Mouse (Mus musculus) layer of hippocampus, adult 8-10 months (tissue): Measurements from ENCODE around the gene Gpatch8. TPM values are rescaled to one million over a fixed set of nuclear protein-coding genes. Genes with fewer than 3 reads are reported as not detected.

Experiments used
- DNase-seq, 2 experiments: peaks; one replicate each; pipeline ENCODE4 v3.0.0; 2022; ENCODE audit warnings: low spot score in 2 of 2
- total RNA-seq, 4 experiments: library from RNA; stranded (reverse); gene quantifications; 2 replicates each; pipeline ENCODE4 v1.2.4; 2022

Gene Gpatch8
- 10 to 100 TPM; 49.2 to 66.6 (median 52.9) TPM for total RNA-seq

DNA sequence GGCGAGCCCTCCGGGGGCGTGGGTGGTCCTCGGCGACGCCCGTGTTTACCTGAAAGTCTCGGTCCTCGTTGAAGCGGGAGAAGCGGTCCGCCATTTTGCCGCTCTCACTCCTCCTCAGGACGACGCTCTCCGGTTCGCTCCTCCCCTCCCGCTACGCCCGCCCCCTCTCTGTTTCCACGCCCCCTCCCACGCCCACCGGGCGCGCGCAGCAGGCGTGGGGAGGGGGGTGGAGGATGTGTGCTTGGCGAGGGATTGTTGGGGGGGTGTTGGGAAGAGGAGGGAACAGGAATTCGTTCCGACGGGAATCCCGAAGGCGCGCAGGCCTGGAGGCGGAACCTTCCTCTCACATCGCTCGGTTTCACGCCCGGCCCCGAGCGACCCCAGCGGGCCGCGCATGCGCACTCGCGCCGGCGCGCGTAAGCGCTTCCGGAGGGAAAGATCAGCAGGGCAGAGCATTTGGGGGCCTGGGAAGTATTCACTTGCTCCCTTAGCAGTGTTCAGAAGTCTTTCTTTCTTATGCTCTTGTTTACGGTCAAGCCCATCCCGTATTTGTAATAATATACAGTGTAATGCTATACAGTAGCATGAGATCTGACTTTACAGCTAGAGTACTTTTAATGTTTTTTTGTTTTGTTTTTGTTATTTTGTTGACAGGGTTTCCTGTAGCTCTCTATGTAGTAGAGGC is at the start of gene Gpatch8:
Gene Gpatch8 (minus strand): TSS at position 362 of the 685 bp plus-strand sequence.
- peak; percentile 95 for DNase-seq

DNA sequence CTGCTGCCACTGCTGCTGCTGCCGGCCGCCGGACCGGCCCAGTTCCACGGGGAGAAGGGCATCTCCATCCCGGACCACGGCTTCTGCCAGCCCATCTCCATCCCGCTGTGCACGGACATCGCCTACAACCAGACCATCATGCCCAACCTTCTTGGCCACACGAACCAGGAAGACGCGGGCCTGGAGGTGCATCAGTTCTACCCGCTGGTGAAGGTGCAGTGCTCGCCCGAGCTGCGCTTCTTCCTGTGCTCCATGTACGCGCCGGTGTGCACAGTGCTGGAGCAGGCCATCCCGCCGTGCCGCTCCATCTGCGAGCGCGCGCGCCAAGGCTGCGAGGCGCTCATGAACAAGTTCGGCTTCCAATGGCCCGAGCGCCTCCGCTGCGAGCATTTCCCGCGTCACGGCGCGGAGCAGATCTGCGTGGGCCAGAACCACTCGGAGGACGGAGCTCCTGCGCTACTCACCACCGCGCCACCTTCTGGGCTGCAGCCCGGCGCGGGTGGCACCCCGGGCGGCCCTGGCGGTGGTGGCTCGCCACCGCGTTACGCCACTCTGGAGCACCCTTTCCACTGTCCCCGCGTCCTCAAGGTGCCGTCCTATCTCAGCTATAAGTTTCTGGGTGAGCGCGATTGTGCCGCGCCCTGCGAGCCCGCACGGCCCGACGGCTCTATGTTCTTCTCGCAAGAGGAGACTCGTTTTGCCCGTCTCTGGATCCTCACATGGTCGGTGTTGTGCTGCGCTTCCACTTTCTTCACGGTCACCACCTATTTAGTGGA is 48.8 kb upstream of the Gpatch8 start:
- peak in 1 of 2 experiments; percentile 18 for DNase-seq

DNA sequence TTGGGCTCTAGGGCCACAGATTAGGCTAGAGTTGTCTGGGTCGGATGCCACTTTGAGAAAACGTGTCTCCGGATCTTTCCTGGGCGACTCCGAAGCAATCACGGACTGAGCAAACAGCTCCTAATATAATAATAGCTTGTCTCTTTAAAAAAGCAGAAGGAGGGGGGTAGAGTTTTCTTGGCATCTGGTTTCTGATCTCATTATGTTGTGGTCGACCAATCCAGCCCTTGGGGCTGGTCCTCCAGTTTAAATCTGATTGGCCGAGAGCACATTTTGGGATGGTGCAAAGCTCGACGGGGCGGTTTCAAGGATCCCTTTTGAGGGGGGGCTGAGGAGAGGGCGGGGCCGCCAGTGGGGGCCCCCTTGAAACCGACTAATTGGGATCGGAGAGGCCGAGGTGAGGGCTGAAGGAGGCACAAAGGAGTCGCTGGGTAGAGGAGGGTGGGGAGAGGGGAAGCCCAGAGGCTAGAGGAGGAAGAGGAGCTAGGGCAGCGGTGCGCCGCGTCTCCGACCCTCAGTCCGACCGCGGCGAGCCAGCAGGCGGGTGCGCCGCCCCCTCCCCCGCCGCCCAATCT is 47.9 kb upstream of the Gpatch8 start, which contains the start of gene Fzd2:
Gene Fzd2 (plus strand): TSS at position 387 of the 575 bp plus-strand sequence.
- DNase-seq = peak; percentile 66 to 75

DNA sequence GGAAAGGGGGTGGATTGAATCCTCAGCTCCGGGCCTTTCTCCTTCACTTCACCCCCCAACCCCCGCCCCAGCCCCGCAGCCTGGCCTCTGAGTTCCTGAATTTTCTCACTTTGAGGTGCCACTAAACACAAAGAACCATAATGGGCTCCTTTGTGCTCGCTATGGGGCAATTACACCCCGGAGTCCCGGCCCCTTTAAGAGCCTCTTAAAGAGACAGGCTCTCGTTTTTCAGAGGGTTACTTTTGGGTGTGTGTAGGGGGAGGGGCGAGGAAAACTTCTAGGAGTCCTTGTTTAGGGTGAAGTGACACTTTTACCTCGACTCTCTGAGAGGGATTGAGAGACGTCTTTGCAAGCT is 47.3 kb upstream of the Gpatch8 start:
- no peak for DNase-seq

DNA sequence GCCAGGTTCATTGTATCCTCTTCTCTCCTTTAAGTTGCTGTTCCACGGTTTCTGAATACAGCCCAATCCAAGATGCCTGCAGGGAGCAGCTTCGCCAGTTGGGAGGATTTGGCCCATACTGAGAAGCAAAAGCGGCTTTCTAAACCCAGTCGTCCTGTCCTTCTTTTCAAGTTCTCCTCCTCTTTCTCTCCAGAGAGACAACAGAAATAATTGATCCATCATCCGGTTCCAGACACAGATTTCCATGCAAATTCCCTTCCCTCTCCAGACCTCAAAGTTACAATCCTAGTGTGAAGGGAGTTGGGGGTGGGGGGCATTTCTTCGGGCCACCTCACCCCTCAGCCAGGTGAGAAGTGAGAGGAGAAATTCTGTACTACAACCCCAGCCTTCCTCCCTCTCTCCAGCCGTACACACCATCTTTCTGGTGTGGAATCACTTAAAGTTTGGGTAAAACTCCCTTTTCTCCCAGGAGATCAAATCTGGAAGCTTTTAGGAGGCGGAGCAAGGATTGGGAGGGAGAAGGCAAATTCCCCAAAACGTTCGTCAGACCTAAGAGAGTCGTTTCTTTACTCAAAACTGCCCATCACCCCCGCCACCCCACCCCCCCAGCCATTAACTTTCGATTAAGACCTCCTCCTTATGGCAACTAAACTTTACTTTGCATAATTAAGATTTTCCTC is 46.8 kb upstream of the Gpatch8 start:
- no peak for DNase-seq

DNA sequence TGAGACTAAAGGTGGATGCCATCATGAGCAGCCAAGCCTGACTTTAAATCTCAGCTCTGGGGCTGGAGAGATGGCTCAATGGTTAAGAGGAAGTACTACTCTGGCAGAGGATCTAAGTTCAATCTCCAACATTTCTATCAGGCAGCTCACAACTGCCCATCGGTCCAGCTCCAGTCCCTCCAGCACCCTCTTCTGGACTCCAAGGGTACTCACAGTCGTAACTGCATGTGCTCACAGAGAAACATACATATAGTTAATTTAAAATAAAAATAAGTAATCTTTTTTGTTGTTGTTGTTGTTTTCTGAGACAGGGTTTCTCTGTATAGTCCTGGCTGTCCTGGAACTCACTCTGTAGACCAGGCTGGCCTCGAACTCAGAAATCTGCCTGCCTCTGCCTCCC is 43.7 kb upstream of the Gpatch8 start:
- no peak for DNase-seq

DNA sequence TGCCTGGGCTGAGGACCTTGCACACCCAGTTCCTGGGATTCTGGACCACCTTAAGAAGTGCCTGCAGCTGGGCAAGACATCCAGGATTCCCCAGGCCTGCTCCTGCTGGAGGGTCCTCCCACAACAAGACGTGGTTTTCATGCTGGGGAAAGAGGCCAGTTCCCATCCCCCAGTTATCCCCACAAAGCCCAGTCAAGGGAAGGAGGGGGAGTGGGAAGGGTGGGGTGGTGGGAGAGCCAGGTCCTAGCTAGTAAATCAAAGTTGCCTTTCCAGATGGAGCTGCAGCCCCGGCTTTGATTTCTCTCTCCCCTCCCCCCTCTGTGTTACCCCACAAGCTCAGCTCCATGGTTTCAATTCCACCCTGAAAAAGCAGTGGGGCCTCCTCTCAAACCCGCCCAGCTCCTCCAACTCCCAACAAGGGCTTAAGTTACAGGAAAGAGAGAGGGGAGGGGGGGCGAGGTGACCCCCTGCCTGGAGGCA is 39.2 kb upstream of the Gpatch8 start:
- no peak for DNase-seq

DNA sequence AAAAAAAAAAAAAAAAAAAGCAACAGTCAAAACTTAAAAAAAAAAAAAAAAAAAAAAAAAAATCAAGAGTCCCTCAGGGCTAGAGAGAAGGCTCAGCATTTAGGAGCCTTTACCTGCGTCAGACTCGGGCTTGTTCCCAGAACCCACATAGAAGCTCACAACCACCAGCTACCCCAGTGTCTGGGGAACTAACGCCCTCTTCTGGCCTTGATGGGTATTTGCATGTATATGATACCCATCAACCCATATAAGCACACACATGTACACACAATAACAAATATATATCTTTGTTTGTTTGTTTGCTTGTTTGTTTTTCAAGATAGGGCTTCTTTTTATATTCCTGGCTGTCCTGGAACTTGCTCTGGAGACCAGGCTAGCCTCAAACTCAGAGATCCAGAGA is 31.4 kb upstream of the Gpatch8 start:
- DNase-seq = no peak

DNA sequence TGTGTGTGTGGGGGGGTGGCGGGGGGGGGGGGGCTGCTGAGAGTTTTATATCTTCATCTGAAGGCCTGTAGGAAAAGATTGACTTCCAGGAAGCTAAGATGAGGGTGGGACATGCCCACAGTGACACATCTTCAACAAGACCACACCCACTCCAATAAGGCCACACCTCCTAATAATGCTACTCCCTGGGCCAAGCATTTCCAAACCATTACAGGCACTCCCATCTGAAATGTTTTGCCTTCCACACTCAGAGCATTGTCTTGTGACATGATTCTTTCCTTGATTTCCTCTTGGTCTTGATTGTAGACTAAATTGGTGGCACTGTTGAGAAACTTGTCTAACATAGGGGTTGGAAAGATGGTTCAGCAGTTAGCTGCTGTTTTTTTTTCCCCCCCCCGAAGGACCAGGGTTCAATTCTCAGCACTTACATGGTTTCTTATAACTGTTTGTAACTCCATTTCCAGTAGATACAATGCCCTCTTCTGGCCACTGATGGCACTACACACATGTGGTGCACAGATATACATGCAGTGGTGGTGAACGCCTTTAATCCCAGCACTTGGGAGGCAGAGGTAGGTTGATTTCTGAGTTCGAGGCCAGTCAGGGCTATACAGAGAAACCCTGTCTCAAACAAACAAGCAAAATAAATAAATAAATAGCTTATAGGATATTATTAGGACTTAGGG is 30.4 kb upstream of the Gpatch8 start:
- no peak for DNase-seq

DNA sequence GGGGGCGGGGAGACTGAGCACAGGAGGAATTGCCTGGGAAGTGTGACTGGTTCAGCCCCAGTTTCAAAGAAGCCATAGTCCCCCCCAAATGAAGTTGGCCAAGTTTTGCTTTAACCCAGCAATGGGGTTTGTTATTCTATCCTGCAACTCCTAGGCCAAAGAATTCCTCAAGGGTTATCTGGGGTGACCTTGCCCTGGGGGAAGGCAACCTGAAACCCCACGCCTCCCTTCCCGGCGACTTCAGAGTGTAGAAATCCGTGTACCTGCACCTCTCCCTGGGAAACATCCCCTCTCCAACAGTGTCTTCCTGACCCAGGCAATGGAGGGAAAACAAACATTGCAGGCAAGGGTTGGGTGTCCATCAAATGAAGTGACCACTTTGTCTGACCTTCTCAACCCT is 26.5 kb upstream of the Gpatch8 start:
- no peak for DNase-seq

DNA sequence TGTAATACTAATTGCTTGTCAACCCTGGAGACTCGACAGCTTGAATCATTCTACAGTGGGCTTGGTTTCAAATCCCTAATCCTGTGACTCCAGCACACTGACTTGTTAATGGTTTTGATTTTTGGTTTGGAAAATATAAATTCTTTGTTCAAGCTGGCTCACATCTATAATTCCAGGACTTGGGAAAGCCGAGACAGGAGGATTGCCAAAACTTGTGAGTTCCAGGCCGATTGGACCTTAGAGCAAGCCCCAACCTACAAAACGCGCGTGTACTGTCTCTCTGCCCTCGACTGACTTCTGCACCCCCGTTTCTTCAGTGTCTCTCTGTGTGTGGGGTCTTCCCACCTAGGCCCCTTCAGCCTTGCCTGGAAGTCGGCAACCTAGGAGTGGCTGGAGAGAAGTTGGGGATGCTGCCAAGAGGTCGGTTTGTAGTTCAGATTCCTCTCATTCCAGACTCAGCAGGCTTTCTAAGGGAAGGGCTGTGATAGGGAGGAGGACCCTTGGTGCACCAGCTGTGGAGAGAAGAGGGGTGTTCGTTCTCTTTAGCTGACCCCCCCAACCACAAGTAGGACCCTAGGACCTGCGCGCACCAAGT is 25.9 kb upstream of the Gpatch8 start:
- no peak for DNase-seq

DNA sequence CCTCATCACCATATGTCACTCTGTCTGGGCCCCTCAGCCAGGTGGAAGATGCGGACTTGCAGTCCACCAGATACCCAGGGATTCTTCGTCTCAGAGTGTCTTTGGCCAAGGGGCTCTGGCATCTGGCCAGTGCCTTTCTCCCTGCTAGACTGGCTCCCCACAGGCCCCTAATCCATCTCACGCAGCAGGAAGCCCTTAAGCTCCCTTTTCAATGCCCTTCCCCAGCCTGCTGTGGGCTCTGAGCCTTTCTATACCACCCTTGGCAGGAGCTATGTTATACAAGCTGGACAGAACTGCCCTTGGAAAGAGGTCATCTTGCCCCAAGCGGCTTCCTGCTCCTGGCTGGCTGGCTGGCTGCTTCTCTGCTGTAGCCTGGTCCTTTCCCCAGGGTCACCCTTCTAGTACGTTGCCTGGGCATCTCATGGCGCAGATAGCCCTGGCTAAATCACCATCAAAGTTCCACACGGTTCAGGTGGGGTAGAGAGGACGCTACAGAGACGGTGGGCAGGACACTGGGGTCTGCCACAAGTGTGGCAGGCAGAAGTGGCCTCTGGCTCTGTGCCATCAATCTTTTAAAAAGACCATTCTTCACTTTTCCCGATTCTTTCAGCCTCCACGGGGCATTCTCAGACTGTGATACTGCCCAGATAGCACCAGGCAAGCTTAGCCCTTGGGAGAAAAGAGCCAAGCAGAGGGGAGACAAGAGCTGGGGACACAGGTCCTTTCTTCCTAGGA is 25.3 kb upstream of the Gpatch8 start:
- DNase-seq = no peak

DNA sequence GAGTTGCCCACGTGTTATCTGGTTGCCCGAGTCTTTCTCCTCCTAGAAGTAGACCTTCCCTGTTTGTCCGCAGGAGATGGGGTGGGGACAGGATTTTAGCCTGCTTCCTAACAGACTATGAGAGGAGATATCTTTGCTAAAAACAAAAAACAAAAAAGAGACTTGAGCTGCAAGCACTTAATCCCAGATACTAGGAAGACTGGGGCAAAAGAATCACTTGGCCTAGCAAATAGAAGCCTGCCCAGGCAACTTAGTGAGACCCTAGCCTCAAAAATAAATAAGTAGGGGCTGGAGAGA is 23.8 kb upstream of the Gpatch8 start:
- no peak for DNase-seq

DNA sequence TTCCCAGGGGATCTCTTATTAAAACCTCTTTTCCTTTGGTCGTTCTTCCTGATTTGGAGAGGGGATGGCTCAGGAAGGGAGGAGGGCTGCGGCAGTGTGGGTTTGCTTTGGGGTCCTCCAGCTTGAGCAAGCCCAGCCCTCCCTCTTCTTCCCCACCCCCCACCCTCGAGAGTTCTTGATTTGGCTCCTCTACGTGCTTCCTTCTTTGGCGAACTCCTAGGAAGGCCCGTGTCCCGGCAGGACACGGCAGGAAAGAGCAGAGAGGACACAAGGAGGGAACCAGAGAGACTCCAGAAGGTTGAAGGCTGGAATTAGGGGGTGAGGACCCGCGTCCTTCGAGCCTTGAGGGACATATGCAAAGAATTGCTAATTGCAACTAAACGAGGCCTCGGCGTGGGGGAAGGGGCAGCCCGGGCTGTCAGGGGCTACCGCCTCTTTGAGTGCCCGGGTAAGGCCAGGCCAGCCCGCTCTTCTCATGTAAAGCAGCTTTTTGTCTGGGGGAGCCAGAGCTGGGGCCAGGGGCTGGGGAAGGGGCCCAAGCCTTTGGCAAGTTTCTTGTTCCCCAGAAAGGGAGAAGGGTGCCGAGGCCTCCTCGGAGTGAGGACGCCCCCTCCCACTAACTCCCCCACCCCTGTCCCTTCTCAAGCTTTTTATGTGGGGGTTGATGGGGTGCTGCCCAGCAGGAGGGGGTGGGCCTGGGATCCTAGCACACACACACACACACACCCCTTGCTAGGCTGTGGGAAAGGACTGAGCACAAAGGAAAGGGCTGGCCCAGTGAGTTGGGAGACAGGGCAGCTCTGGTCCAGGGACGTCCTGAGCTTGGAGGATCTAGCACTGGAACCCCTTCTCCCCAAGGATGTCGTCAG is 23.2 kb upstream of the Gpatch8 start, which contains the start of gene Gm11627:
Gene Gm11627 (minus strand): TSS at position 297 of the 869 bp plus-strand sequence.
- DNase-seq = peak in 1 of 2 experiments; percentile 15

DNA sequence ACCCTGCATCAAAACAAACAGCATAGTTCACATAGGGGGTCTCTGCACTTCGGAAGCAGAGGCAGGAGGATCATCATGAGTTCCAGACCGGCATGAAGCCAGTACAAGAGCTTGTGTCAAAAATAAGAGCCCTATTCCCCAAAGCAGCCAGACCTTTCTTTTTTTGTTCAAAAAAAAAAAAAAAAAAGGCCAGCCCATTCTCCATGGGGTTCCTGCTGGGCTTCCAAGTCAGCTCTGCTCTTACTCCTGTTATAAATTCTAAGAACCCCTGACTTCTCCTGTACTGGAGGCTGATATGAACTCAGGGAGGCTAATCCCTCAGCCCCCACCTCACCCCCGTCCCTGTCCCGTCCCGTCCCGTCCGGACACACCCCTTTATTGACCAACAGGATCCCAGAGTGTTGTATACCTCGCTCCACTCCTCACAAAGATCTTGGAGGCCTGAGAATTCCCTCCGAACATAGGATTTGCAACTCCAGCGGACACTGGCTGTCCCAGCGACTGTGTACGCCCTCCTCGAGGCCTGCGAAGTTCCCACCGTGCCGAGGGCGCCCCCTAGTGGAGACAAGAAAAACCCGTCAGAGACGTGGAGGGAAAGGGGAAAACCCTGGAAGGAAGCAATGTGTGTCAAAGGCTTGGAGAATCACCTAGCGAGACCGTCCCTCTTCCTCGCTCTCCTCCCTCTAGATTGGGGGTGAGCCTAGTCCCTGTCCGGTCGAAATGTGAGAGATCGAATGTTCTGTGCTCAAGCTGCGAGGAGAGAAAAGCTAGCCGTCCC is 22.3 kb upstream of the Gpatch8 start:
- peak; percentile 29 to 44 for DNase-seq

DNA sequence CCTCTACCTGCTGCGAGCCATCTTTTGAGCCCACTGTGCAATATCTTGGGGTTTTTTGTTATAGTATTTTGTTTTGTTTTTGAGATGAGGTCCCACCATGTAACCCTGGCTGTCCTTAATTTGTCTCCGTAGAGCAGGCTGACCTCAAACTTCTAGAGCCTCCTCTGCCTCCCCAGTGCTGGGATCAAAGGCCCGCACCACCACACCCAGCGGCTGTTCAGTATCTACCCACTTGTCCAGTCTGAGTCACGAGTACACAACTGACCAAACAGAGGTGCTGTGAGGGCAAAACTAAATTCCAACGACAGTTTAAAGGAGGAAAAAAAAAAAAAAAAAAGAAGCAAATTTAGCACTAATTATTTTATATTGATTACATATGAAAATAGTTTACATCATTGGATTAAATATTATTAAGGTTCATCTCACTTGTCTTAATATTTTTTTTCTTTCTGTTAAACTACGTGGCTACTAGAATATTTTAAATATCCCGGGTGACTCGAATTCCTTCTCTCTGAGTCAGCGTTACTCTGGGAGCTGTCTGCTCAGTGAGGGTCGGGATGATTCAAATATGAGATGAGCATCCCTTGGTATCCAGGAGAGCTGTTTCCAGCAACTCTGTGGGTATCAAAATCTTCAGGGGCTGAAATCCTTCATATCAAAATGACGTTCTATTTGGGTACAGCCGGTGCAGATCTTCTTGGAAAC is 20.0 kb upstream of the Gpatch8 start:
- no peak for DNase-seq

DNA sequence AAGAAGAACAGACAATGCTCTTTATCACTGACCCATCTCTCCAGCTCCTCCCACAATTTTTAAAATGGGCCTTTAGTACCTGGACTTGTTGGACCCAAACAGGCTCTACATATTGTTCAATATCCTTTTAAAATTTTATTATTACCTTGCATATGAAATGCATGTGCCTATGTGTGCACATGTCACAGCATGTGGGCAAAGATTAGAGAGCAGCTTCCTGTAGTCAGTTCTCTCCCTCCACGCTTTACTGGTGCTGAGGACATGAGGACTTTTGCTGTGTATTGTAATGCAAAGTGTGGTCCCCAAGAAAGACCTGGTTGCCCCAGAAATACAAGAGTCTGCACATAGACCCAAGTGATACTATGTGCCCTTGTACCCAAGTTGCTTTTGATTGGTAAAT is 18.8 kb upstream of the Gpatch8 start:
- DNase-seq = no peak
